Mouse (Mus musculus) heart, embryonic 15.5 days (tissue): ENCODE results near the gene Cog6. TPM values are rescaled to one million over a fixed set of nuclear protein-coding genes. Genes with fewer than 3 reads are reported as not detected.
A peak's percentile ranks its signal among the peaks of the same experiment; 100 is the strongest.

Source experiments
- ATAC-seq: fragments of 200-750 bp; cut with Nextera tagmentation; replicated peaks from 2 replicates; pipeline ENCODE4 v1.8.0; 2017; ENCODE audit warnings: low read depth, moderate TSS enrichment; ENCODE audit not compliant: insufficient number of reproducible peaks, insufficient read depth, low FRiP score
- H3K27ac ChIP-seq: fragments of 300-500 bp; sonication (generic); 2 replicates; pipeline ENCODE4 v1.5.1; 2015; ENCODE audit warnings: mild to moderate bottlenecking, inconsistent platforms
- H3K27me3 ChIP-seq: fragments of 300-500 bp; sonication (generic); 2 replicates; pipeline ENCODE4 v1.6.1; 2015; ENCODE audit warnings: inconsistent platforms
- H3K36me3 ChIP-seq: fragments of 300-500 bp; sonication (generic); 2 replicates; pipeline ENCODE4 v1.6.1; 2015; ENCODE audit warnings: mild to moderate bottlenecking, inconsistent platforms
- H3K4me1 ChIP-seq: fragments of 300-500 bp; sonication (generic); replicated peaks from 2 replicates; pipeline ENCODE4 v1.6.1; 2015; ENCODE audit warnings: inconsistent platforms
- H3K4me2 ChIP-seq: fragments of 300-500 bp; sonication (generic); 2 replicates; pipeline ENCODE4 v1.6.1; 2015; ENCODE audit warnings: inconsistent platforms, mild to moderate bottlenecking, moderate library complexity
- H3K4me3 ChIP-seq: fragments of 300-500 bp; sonication (generic); 2 replicates; pipeline ENCODE4 v1.5.1; 2015; ENCODE audit warnings: mild to moderate bottlenecking, inconsistent platforms
- H3K9ac ChIP-seq: fragments of 300-500 bp; sonication (generic); 2 replicates; pipeline ENCODE4 v1.6.1; 2015; ENCODE audit warnings: mild to moderate bottlenecking, inconsistent platforms
- H3K9me3 ChIP-seq: fragments of 300-500 bp; sonication (generic); replicated peaks from 2 replicates; pipeline ENCODE4 v1.6.1; 2016; ENCODE audit warnings: inconsistent platforms
- WGBS: fragments of 180-500 bp; shearing (Covaris S2); methylation state at CpG from one replicate; pipeline ENCODE4 v1.1.7; 2015; ENCODE audit warnings: mixed read lengths; 5-methylcytosine and 5-hydroxymethylcytosine counted together
- polyA plus RNA-seq: library from polyadenylated mRNA; unstranded; fragments of >200 nt; fragmentation: Nextera tagmentation; extraction: Ambion mirVana; gene quantifications from 2 replicates; pipeline ENCODE4 v1.2.1, GENCODE M21; 2015

Gene Cog6
- polyA plus RNA-seq, 1 experiment from 2014 or later, result 51.6 TPM

- Histone ChIP-seq H3K9me3 (no peaks in the 10 kb centered on the region), H3K27me3 (no peaks in the 10 kb centered on the region), H3K4me1 (peaks cover 41% of the 10 kb centered on the region), H3K4me2 (peak overlapping the region; percentile 80), H3K9ac (peak overlapping the region; percentile 40; the same call in 1 of the 2 replicates), H3K4me3 (peak overlapping the region; percentile 87), H3K27ac (peak overlapping the region; percentile 73), H3K36me3 (peaks cover 6% of the 10 kb centered on the region)
- no peak for ATAC-seq
- whole genome bisulfite sequencing, result 21% methylated on average over 7 of the region's 7 CpGs
These were observed 27.2 kb upstream of the Cog6 start for GRCm38 (mm10) chr3:53044238-53044637.

- Histone ChIP-seq H3K4me3 (peak overlapping the region; percentile 87), H3K4me2 (peak overlapping the region; percentile 80), H3K27ac (peak overlapping the region; percentile 26), H3K36me3 (peaks cover 6% of the 10 kb centered on the region), H3K4me1 (peaks cover 42% of the 10 kb centered on the region), H3K9me3 (no peaks in the 10 kb centered on the region), H3K27me3 (no peaks in the 10 kb centered on the region), H3K9ac (0 out of 2 replicates have a peak overlapping the region, but pooled peaks have one; percentile 32)
- WGBS, result 83% methylated on average over 13 of the region's 13 CpGs
- no peak for ATAC-seq
These were observed 26.3 kb upstream of the Cog6 start for GRCm38 (mm10) chr3:53043206-53043780.

GRCm38 (mm10) chr3:53042240-53042567, 25.2 kb upstream of the Cog6 start:
- Histone ChIP-seq H3K27ac (peak overlapping the region; percentile 92), H3K4me1 (peaks cover 37% of the 10 kb centered on the region), H3K4me3 (peak overlapping the region; percentile 87), H3K27me3 (no peaks in the 10 kb centered on the region), H3K4me2 (peak overlapping the region; percentile 80), H3K9ac (peak overlapping the region; percentile 84), H3K36me3 (no peaks in the 10 kb centered on the region), H3K9me3 (no peaks in the 10 kb centered on the region)
- 12% methylated on average over 9 of the region's 9 CpGs for WGBS
- no peak for ATAC-seq

- WGBS, result under 1% methylated on average over 58 of the region's 58 CpGs
- H3K4me1 ChIP-seq, result peaks cover 37% of the 10 kb centered on the region
- H3K36me3 ChIP-seq, result no peaks in the 10 kb centered on the region
- H3K4me3 ChIP-seq, result peak within 1 kb of the TSS; percentile 87
- no peaks in the 10 kb centered on the region for H3K9me3 ChIP-seq
- H3K4me2 ChIP-seq, result peak within 1 kb of the TSS; percentile 80
- peak within 1 kb of the TSS; percentile 84 for H3K9ac ChIP-seq
- peak; percentile 93 for ATAC-seq
- no peaks in the 10 kb centered on the region for H3K27me3 ChIP-seq
- peak within 1 kb of the TSS; percentile 92 for H3K27ac ChIP-seq
These were observed 24.6 kb upstream of the Cog6 start, which contains the start of gene Lhfp for GRCm38 (mm10) chr3:53041411-53042239. Gene Lhfp, plus strand, starts transcription at chr3:53041528.

- Histone ChIP-seq H3K9me3 (no peaks in the 10 kb centered on the region), H3K9ac (peak overlapping the region; percentile 84), H3K36me3 (no peaks in the 10 kb centered on the region), H3K4me3 (peak overlapping the region; percentile 87), H3K4me2 (peak overlapping the region; percentile 80), H3K4me1 (peaks cover 34% of the 10 kb centered on the region), H3K27ac (peak overlapping the region; percentile 92), H3K27me3 (no peaks in the 10 kb centered on the region)
- WGBS, result 5% methylated on average over 17 of the region's 17 CpGs
- ATAC-seq, result peak; percentile 4; the same call in 1 of the 2 replicates
These were observed 23.8 kb upstream of the Cog6 start for GRCm38 (mm10) chr3:53040593-53041410.

GRCm38 (mm10) chr3:53039746-53040145, 22.7 kb upstream of the Cog6 start:
- WGBS, result 67% methylated on average over 8 of the region's 8 CpGs
- ATAC-seq, result no peak
- H3K9me3 ChIP-seq, result no peaks in the 10 kb centered on the region
- H3K36me3 ChIP-seq, result no peaks in the 10 kb centered on the region
- H3K27me3 ChIP-seq, result no peaks in the 10 kb centered on the region
- no peak overlapping the region for H3K9ac ChIP-seq
- H3K27ac ChIP-seq, result peak overlapping the region; percentile 92; the same call in 1 of the 2 replicates
- no peak overlapping the region for H3K4me2 ChIP-seq
- no peak overlapping the region for H3K4me3 ChIP-seq
- H3K4me1 ChIP-seq, result peaks cover 29% of the 10 kb centered on the region

GRCm38 (mm10) chr3:53038913-53039312, 21.9 kb upstream of the Cog6 start:
- Histone ChIP-seq H3K4me1 (peaks cover 23% of the 10 kb centered on the region), H3K9ac (no peak overlapping the region), H3K36me3 (no peaks in the 10 kb centered on the region), H3K27me3 (no peaks in the 10 kb centered on the region), H3K27ac (no peak overlapping the region), H3K4me2 (no peak overlapping the region), H3K9me3 (no peaks in the 10 kb centered on the region), H3K4me3 (no peak overlapping the region)
- WGBS, result 59% methylated on average over 5 of the region's 5 CpGs
- ATAC-seq, result no peak

- no peak overlapping the region for H3K27ac ChIP-seq
- H3K27me3 ChIP-seq, result no peaks in the 10 kb centered on the region
- no peak overlapping the region for H3K4me2 ChIP-seq
- 83% methylated on average over 7 of the region's 7 CpGs for WGBS
- H3K4me1 ChIP-seq, result peaks cover 22% of the 10 kb centered on the region
- ATAC-seq, result no peak
- no peak overlapping the region for H3K9ac ChIP-seq
- no peak overlapping the region for H3K4me3 ChIP-seq
- H3K9me3 ChIP-seq, result no peaks in the 10 kb centered on the region
- no peaks in the 10 kb centered on the region for H3K36me3 ChIP-seq
These were observed 19.9 kb upstream of the Cog6 start for GRCm38 (mm10) chr3:53036941-53037340.

GRCm38 (mm10) chr3:53036076-53036475, 19.0 kb upstream of the Cog6 start:
- H3K4me1 ChIP-seq, result peaks cover 22% of the 10 kb centered on the region

GRCm38 (mm10) chr3:53033448-53033847, 16.4 kb upstream of the Cog6 start:
- Histone ChIP-seq H3K27me3 (no peaks in the 10 kb centered on the region), H3K9ac (no peak overlapping the region), H3K4me2 (no peak overlapping the region), H3K4me3 (no peak overlapping the region), H3K9me3 (no peaks in the 10 kb centered on the region), H3K27ac (no peak overlapping the region), H3K4me1 (peaks cover 11% of the 10 kb centered on the region), H3K36me3 (no peaks in the 10 kb centered on the region)
- 19% methylated on average over 3 of the region's 3 CpGs for WGBS
- no peak for ATAC-seq

More at GRCm38 (mm10) chr3:53036076-53036475, 19.0 kb upstream of the Cog6 start:
- WGBS, result 44% methylated on average over 5 of the region's 5 CpGs
- Histone ChIP-seq H3K27me3 (no peaks in the 10 kb centered on the region), H3K27ac (no peak overlapping the region), H3K36me3 (no peaks in the 10 kb centered on the region), H3K9me3 (no peaks in the 10 kb centered on the region), H3K4me2 (no peak overlapping the region), H3K9ac (no peak overlapping the region), H3K4me3 (no peak overlapping the region)
- no peak for ATAC-seq

GRCm38 (mm10) chr3:53032432-53032831, 15.4 kb upstream of the Cog6 start:
- H3K27me3 ChIP-seq, result no peaks in the 10 kb centered on the region
- H3K9ac ChIP-seq, result no peak overlapping the region
- WGBS, result 23% methylated on average over 5 of the region's 5 CpGs
- H3K4me1 ChIP-seq, result peaks cover 11% of the 10 kb centered on the region
- H3K36me3 ChIP-seq, result no peaks in the 10 kb centered on the region
- no peak for ATAC-seq
- no peak overlapping the region for H3K4me3 ChIP-seq
- no peak overlapping the region for H3K4me2 ChIP-seq
- H3K9me3 ChIP-seq, result no peaks in the 10 kb centered on the region
- H3K27ac ChIP-seq, result no peak overlapping the region
